Mouse (Mus musculus): ENCODE measurements around the gene Fam120b.

DNA sequence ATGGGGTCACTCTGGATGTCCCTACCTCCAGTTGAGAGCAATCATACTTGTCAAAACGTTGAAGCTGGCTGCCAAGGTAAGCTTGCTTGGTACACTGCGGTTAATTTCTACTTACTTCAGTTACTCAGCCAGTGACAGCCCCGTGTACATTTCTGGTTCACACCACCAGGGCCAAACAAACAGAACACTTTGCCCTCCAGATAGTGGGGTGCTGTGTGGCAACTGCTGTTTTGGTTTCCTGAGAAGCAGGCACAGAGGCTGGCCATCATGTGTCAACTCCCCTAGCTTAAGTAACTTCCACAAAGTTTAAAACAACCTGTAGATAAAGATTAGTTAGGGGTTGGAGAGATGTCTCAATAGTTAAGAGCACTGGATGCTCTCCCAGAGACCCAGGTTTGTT lies 38.7 kb downstream of the Fam120b start:
- TF ChIP-seq CTCF (IDR thresholded peaks at IDR 0.05 in 2 of 3, conservative IDR thresholded peaks at IDR 0.05 in 1 of 3; ENCODE audit: control insufficient read depth in 1 of 3, insufficient read depth in 1 of 3, low read depth in 2 of 3, low read length in 3 of 3, poor library complexity in 1 of 3, severe bottlenecking in 1 of 3) (no peak), RCOR1 (IDR thresholded peaks at IDR 0.05; ENCODE audit: low read depth, low read length) (no peak), POLR2A (IDR thresholded peaks at IDR 0.05; ENCODE audit: control insufficient read depth in 1 of 2, insufficient read depth in 1 of 2, low read depth in 1 of 2, low read length in 2 of 2, poor library complexity in 1 of 2) (no peak), MAX (IDR thresholded peaks at IDR 0.05; ENCODE audit: low read length) (no peak), TCF12 (IDR thresholded peaks at IDR 0.05; ENCODE audit: low read depth, low read length) (no peak), E2F4 (IDR thresholded peaks at IDR 0.05; ENCODE audit: borderline replicate concordance, low read depth, low read length) (no peak), KAT2A (conservative IDR thresholded peaks at IDR 0.05; ENCODE audit: low read depth, low read length) (no peak), RAD21 (IDR thresholded peaks at IDR 0.05; ENCODE audit: low read depth, low read length) (no peak), ZC3H11A (IDR thresholded peaks at IDR 0.05; ENCODE audit: low read depth, low read length) (no peak), NELFE (IDR thresholded peaks at IDR 0.05; ENCODE audit: low read depth, low read length) (no peak), UBTF (IDR thresholded peaks at IDR 0.05; ENCODE audit: borderline replicate concordance, insufficient read depth, low read depth, low read length) (no peak), MXI1 (IDR thresholded peaks at IDR 0.05; ENCODE audit: low read depth, low read length) (no peak), MAFK (IDR thresholded peaks at IDR 0.05; ENCODE audit: borderline replicate concordance, low read depth, low read length) (no peak)

Measured in MEL (cell line).